Mouse (Mus musculus) adrenal gland, postnatal 10 days (tissue): ENCODE data around the gene Naa20. TPM values are rescaled to one million over a fixed set of nuclear protein-coding genes. Genes with fewer than 3 reads are reported as not detected.

Experiments used
- DNase-seq: peaks from one replicate; pipeline ENCODE4 v3.0.0; 2021; ENCODE audit warnings: mixed read lengths
- long read RNA-seq, 2 experiments: library from polyadenylated mRNA; stranded (forward); transcript quantifications; one replicate each; pipeline ENCODE4 v2.0.0; 2021
- total RNA-seq, 2 experiments: library from RNA; stranded (reverse); gene quantifications; 2 replicates each; pipeline ENCODE4 v1.2.3; 2021

Naa20 gene
- total RNA-seq, result 10 to 100 TPM; 68.5 to 75.2 TPM
- long read RNA-seq, experiment 1, transcript Naa20-202 (6 exons, 1,142 nt), result major isoform, 77 of 106 reads
- long read RNA-seq, experiment 1, transcript Naa20-201 (6 exons, 1,172 nt), result minor isoform, 10 of 106 reads
- long read RNA-seq, experiment 1, partial matches to known transcripts, result 5 of 106 reads
- long read RNA-seq, experiment 1, other reads (novel, unspliced or antisense), result 14 of 106 reads
- long read RNA-seq, experiment 2, transcript Naa20-201 (6 exons, 1,172 nt), result minor isoform, 7 of 67 reads
- long read RNA-seq, experiment 2, transcript Naa20-202 (6 exons, 1,142 nt), result major isoform, 50 of 67 reads
- long read RNA-seq, experiment 2, partial matches to known transcripts, result 5 of 67 reads
- long read RNA-seq, experiment 2, other reads (novel, unspliced or antisense), result 5 of 67 reads

- DNase-seq, result no peak
Observed at GRCm38 (mm10) chr2:145901861-145902260, at the start of gene Naa20. Naa20 (plus strand) TSS chr2:145902099.

- DNase-seq, result no peak
Observed at GRCm38 (mm10) chr2:145855831-145856230, 46.1 kb upstream of the Naa20 start.

GRCm38 (mm10) chr2:145857864-145858263 is 44.0 kb upstream of the Naa20 start:
- peak; percentile 59 for DNase-seq

- DNase-seq, result peak; percentile 62
Observed at GRCm38 (mm10) chr2:145859442-145859931, 42.4 kb upstream of the Naa20 start.

GRCm38 (mm10) chr2:145859932-145860801 is 41.7 kb upstream of the Naa20 start:
- peak; percentile 90 for DNase-seq

- peak; percentile 47 for DNase-seq
Observed at GRCm38 (mm10) chr2:145861193-145862123, 40.4 kb upstream of the Naa20 start.

GRCm38 (mm10) chr2:145862206-145862817 is 39.6 kb upstream of the Naa20 start:
- DNase-seq, result no peak

- DNase-seq, result peak; percentile 21
Observed at GRCm38 (mm10) chr2:145865344-145865743, 36.6 kb upstream of the Naa20 start.

- DNase-seq, result no peak
Observed at GRCm38 (mm10) chr2:145866238-145866637, 35.7 kb upstream of the Naa20 start.

- no peak for DNase-seq
Observed at GRCm38 (mm10) chr2:145866695-145867449, 35.0 kb upstream of the Naa20 start.

- no peak for DNase-seq
Observed at GRCm38 (mm10) chr2:145871308-145871707, 30.6 kb upstream of the Naa20 start.

- DNase-seq, result no peak
Observed at GRCm38 (mm10) chr2:145872099-145872498, 29.8 kb upstream of the Naa20 start.

GRCm38 (mm10) chr2:145873953-145874352 is 27.9 kb upstream of the Naa20 start:
- no peak for DNase-seq

- no peak for DNase-seq
Observed at GRCm38 (mm10) chr2:145874879-145875482, 26.9 kb upstream of the Naa20 start.

- DNase-seq, result no peak
Observed at GRCm38 (mm10) chr2:145877191-145877590, 24.7 kb upstream of the Naa20 start.

GRCm38 (mm10) chr2:145880887-145881747 is 20.8 kb upstream of the Naa20 start:
- no peak for DNase-seq

- DNase-seq, result peak; percentile 52
Observed at GRCm38 (mm10) chr2:145881932-145882331, 20.0 kb upstream of the Naa20 start.

GRCm38 (mm10) chr2:145882398-145882797 is 19.5 kb upstream of the Naa20 start:
- no peak for DNase-seq
